Mouse (Mus musculus): ENCODE results near the gene Hoxa9.

- TF ChIP-seq CHD2 (IDR thresholded peaks at IDR 0.05; ENCODE audit: low read depth, low read length) = no peak
- TF ChIP-seq ZC3H11A (IDR thresholded peaks at IDR 0.05; ENCODE audit: borderline replicate concordance, low read depth, low read length) = no peak
- no peak for TF ChIP-seq MAFK (IDR thresholded peaks at IDR 0.05; ENCODE audit: insufficient read depth, low read depth, low read length)
Measured at GRCm38 (mm10) chr6:52262463-52263320, 31.8 kb upstream of the Hoxa9 start.
